Mouse (Mus musculus): ENCODE data around the gene Zfp784.

Gene Zfp784

GRCm38 (mm10) chr7:4988250-4988649 lies 50.0 kb downstream of the Zfp784 start:
- no peak for DNase-seq (ENCODE audit: inconsistent ontology term)
